Mouse (Mus musculus): Measurements from ENCODE around the gene Jun. TPM values are rescaled to one million over a fixed set of nuclear protein-coding genes. Genes with fewer than 3 reads are reported as not detected.

Gene Jun
- polyA plus RNA-seq, 1 experiment, result 71.4 TPM

DNA sequence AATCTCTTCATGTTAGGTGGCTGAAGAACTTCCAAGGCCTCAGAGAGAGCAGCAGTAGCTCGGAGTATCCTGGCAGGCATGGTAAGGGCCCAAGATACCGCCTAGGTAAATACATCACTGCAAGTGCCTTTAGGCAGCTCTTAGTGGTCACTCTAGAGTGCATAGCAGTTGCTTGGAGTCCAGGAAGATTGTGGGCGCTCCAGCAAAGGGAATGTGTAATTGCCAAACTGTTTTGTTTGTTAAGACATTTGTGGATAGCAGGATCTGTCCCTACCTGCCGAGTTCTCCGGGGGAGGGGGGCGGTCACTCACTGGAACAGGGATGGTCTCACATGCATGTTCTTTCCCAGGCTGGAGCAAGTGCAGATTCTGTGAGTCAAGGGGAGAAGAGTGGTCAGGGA lies 22.3 kb upstream of the Jun start:
- TF ChIP-seq MYOD1 (IDR thresholded peaks at IDR 0.05; ENCODE audit: control insufficient read depth, insufficient read length, low read depth) (no peak), CTCF (IDR thresholded peaks at IDR 0.05; ENCODE audit: control insufficient read depth, insufficient read depth, insufficient read length) (no peak), MYOG (IDR thresholded peaks at IDR 0.05; ENCODE audit: control insufficient read depth, extremely low read depth, insufficient read length) (no peak), MAX (IDR thresholded peaks at IDR 0.05) (no peak), CEBPB (IDR thresholded peaks at IDR 0.05; ENCODE audit: low read depth) (no peak), FOSL1 (IDR thresholded peaks at IDR 0.05; ENCODE audit: insufficient read depth, low read length, poor library complexity, severe bottlenecking) (no peak), USF1 (IDR thresholded peaks at IDR 0.05; ENCODE audit: low read depth) (no peak)
- Histone ChIP-seq H3K27me3 (ENCODE audit: control insufficient read depth, insufficient read depth, insufficient read length) (no peaks in the 10 kb centered on the region), H3ac (ENCODE audit: control insufficient read depth, insufficient read length, low read depth) (no peak overlapping the region), H3K79me2 (ENCODE audit: control insufficient read depth, insufficient read depth) (no peaks in the 10 kb centered on the region), H3K79me3 (ENCODE audit: low read depth) (no peaks in the 10 kb centered on the region), H3K4me3 (ENCODE audit: insufficient read depth, poor library complexity, severe bottlenecking) (no peak overlapping the region), H3K36me3 (ENCODE audit: control insufficient read depth, insufficient read depth) (no peaks in the 10 kb centered on the region)

DNA sequence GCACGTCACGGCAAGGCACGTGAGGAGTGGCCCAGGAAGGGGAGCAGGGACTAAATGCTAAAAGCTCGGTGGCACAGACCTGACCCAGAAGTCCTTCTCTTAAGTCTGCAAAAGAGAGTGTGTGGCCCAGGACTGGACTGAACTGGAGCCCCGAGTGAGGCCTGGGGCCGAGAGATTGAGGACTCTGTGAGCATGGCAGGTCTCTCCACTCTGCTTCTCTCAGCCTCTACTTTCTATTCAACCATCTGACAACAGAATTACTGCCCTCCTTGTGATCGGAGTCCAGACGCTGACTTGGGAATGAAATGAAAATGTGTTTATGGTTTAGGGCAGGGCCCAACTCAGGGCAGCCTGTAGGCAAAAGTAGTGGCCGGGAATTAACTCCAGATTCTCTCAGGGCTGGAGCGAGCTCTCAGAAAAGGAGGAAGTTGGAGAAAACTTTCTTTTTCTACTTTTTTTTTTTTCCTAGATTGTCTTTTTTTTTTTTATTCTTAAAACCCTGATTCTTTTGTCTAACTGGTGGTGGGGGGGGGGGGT lies 21.3 kb upstream of the Jun start:
- H3ac ChIP-seq (ENCODE audit: control insufficient read depth, insufficient read length, low read depth), result no peak overlapping the region
- no peaks in the 10 kb centered on the region for H3K79me2 ChIP-seq (ENCODE audit: control insufficient read depth, insufficient read depth)
- no peaks in the 10 kb centered on the region for H3K79me3 ChIP-seq (ENCODE audit: low read depth)
- TF ChIP-seq FOSL1 (IDR thresholded peaks at IDR 0.05; ENCODE audit: insufficient read depth, low read length, poor library complexity, severe bottlenecking), result no peak
- H3K4me3 ChIP-seq (ENCODE audit: insufficient read depth, poor library complexity, severe bottlenecking), result no peak overlapping the region
- no peaks in the 10 kb centered on the region for H3K27me3 ChIP-seq (ENCODE audit: control insufficient read depth, insufficient read depth, insufficient read length)
- no peaks in the 10 kb centered on the region for H3K36me3 ChIP-seq (ENCODE audit: control insufficient read depth, insufficient read depth)

DNA sequence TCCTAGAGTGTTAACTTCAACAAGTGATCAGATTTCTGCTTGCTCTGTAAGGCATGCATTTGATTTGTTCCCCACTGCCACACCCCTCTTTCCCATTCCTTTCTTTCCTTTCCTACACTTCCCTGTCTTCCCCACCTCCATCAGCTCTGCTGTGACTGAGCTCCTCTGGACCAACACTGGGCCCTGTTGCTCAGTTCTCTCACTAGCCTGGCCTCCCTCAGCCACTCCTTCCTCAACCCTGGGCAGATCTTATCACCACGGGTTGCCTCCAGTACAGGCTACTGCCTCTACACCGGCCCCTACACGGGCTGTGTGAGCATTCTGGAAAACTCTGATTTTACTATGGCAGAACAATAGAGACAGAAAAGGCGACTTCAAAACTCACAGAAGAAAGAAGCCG lies 18.4 kb upstream of the Jun start:
- no peaks in the 10 kb centered on the region for H3K79me3 ChIP-seq (ENCODE audit: low read depth)

DNA sequence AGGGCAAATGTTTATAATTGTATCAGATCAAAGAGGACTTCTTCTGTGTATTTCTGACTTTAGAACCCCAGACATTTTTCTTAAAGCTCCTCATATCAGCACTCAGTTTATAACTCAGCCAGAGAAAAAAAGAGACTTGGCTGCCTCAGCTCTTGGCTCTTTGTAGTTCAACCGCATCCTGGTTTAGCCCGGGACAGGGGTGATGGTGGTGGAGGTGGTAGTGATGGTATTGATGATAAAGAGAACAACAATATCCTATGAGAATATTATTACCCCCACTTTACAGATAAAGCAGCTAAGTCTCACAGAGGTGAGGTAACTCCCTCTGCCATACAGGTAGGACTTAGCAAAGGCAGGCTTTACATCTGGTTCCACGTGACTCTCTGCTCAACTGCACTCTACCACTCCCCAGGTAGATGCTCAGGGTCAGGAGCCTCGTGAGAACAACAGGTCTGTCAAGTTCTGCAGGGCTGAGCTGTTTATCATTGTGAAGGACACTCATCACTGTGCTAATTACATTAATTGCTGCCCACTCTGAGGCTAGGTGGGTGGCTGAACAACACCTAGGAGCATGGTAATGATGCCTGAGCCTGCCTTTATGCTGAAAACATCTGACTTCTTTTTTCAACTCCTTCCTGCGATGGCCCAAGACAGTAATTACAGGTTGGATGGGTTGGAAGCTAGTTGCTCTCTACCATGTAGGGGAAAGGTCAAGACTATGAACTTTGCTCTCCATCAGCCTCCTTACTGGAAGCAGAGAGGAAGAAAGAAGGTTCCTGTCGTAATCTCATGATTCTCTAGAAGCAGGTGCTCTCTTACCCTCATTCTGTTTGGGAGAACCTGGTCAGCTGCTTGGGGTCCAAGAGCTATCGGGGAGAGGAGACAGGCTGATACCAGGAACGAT lies 16.3 kb upstream of the Jun start:
- TF ChIP-seq FOSL1 (IDR thresholded peaks at IDR 0.05; ENCODE audit: insufficient read depth, low read length, poor library complexity, severe bottlenecking) (no peak), MYOG (IDR thresholded peaks at IDR 0.05; ENCODE audit: control insufficient read depth, extremely low read depth, insufficient read length) (no peak), CTCF (IDR thresholded peaks at IDR 0.05; ENCODE audit: control insufficient read depth, insufficient read depth, insufficient read length) (no peak), CEBPB (IDR thresholded peaks at IDR 0.05; ENCODE audit: low read depth) (no peak), MAX (IDR thresholded peaks at IDR 0.05) (no peak), MYOD1 (IDR thresholded peaks at IDR 0.05; ENCODE audit: control insufficient read depth, insufficient read length, low read depth) (no peak), USF1 (IDR thresholded peaks at IDR 0.05; ENCODE audit: low read depth) (no peak)
- Histone ChIP-seq H3K79me2 (ENCODE audit: control insufficient read depth, insufficient read depth) (no peaks in the 10 kb centered on the region), H3K79me3 (ENCODE audit: low read depth) (no peaks in the 10 kb centered on the region), H3K27me3 (ENCODE audit: control insufficient read depth, insufficient read depth, insufficient read length) (no peaks in the 10 kb centered on the region), H3K36me3 (ENCODE audit: control insufficient read depth, insufficient read depth) (no peaks in the 10 kb centered on the region), H3K4me3 (ENCODE audit: insufficient read depth, poor library complexity, severe bottlenecking) (no peak overlapping the region), H3ac (ENCODE audit: control insufficient read depth, insufficient read length, low read depth) (no peak overlapping the region)

More for the DNA sequence above, 18.4 kb upstream of the Jun start:
- H3K36me3 ChIP-seq (ENCODE audit: control insufficient read depth, insufficient read depth), result no peaks in the 10 kb centered on the region
- TF ChIP-seq MYOG (IDR thresholded peaks at IDR 0.05; ENCODE audit: control insufficient read depth, extremely low read depth, insufficient read length), result no peak
- no peak for TF ChIP-seq CEBPB (IDR thresholded peaks at IDR 0.05; ENCODE audit: low read depth)
- TF ChIP-seq CTCF (IDR thresholded peaks at IDR 0.05; ENCODE audit: control insufficient read depth, insufficient read depth, insufficient read length), result no peak
- no peak for TF ChIP-seq FOSL1 (IDR thresholded peaks at IDR 0.05; ENCODE audit: insufficient read depth, low read length, poor library complexity, severe bottlenecking)
- TF ChIP-seq USF1 (IDR thresholded peaks at IDR 0.05; ENCODE audit: low read depth), result no peak
- TF ChIP-seq MYOD1 (IDR thresholded peaks at IDR 0.05; ENCODE audit: control insufficient read depth, insufficient read length, low read depth), result no peak
- no peak for TF ChIP-seq MAX (IDR thresholded peaks at IDR 0.05)
- no peaks in the 10 kb centered on the region for H3K27me3 ChIP-seq (ENCODE audit: control insufficient read depth, insufficient read depth, insufficient read length)
- H3K4me3 ChIP-seq (ENCODE audit: insufficient read depth, poor library complexity, severe bottlenecking), result no peak overlapping the region
- no peaks in the 10 kb centered on the region for H3K79me2 ChIP-seq (ENCODE audit: control insufficient read depth, insufficient read depth)
- no peak overlapping the region for H3ac ChIP-seq (ENCODE audit: control insufficient read depth, insufficient read length, low read depth)

DNA sequence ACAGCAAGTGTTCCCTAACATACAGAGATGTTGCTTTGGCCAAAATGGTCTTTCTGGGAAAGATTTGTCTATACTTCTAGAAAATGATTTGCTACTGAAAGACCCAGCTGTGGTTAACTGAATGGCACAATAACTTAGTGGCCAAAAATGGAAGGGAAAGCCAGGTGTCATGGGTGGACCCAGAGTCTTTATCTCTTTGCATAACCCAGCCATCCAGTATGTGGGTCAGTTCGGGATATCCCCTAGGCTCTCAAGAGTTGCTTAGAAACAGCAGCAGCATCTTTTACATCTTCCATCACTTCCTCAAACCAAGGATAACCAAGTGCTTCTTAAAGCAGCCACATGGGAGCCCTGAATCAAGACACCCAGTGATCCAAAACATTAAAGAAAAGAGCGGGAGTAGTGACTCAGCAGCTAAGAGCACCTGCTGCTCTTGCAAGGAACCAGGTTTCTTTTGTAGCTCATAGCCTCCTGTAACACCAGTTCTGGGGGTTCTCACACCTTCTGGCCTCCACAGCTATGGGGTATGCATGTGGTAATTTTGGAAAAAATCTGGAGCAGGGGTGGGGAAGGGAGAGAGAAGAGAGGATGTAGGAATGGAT lies 11.7 kb upstream of the Jun start:
- no peaks in the 10 kb centered on the region for H3K79me3 ChIP-seq (ENCODE audit: low read depth)
- no peaks in the 10 kb centered on the region for H3K79me2 ChIP-seq (ENCODE audit: control insufficient read depth, insufficient read depth)
- TF ChIP-seq FOSL1 (IDR thresholded peaks at IDR 0.05; ENCODE audit: insufficient read depth, low read length, poor library complexity, severe bottlenecking), result no peak
- TF ChIP-seq MYOD1 (IDR thresholded peaks at IDR 0.05; ENCODE audit: control insufficient read depth, insufficient read length, low read depth), result no peak
- TF ChIP-seq MYOG (IDR thresholded peaks at IDR 0.05; ENCODE audit: control insufficient read depth, extremely low read depth, insufficient read length), result no peak
- TF ChIP-seq USF1 (IDR thresholded peaks at IDR 0.05; ENCODE audit: low read depth), result no peak
- no peak for TF ChIP-seq MAX (IDR thresholded peaks at IDR 0.05)
- no peak overlapping the region for H3K4me3 ChIP-seq (ENCODE audit: insufficient read depth, poor library complexity, severe bottlenecking)
- H3ac ChIP-seq (ENCODE audit: control insufficient read depth, insufficient read length, low read depth), result no peak overlapping the region
- H3K27me3 ChIP-seq (ENCODE audit: control insufficient read depth, insufficient read depth, insufficient read length), result no peaks in the 10 kb centered on the region
- no peaks in the 10 kb centered on the region for H3K36me3 ChIP-seq (ENCODE audit: control insufficient read depth, insufficient read depth)

Measured in C2C12 (cell line).